Mouse (Mus musculus): ENCODE results near the gene Neurod4. TPM values are rescaled to one million over a fixed set of nuclear protein-coding genes. Genes with fewer than 3 reads are reported as not detected.
A peak's percentile ranks its signal among the peaks of the same experiment; 100 is the strongest.

Gene Neurod4
- polyA plus RNA-seq (2012; rRNA removed) (not detected in 2 replicates), polyA plus RNA-seq (2014; fragmentation: Nextera tagmentation; extraction: Ambion mirVana) (0.06 TPM in 1 of 2 replicates, not detected in the other)

DNA sequence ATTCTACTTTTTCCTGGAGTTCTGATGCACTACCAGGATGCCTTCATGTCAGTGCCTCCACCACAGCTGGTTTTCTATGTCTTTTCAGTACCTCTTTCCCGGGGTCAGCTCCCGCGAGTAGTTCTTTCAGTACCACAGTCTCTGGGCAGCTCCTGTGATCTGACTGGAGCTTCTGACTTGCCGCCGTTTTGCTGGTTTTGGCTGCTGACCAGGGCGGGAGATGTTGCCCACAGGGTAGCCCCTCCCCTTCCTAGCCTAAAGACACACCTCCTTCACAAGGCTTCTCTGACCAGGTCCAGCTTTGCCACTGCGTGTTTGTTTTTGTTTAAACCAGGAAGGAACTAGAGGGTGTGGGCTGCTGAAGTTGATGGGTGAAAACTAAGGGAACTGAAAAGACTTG is at the start of gene Neurod4:
TSS of gene Neurod4 (minus strand) at position 175 of the 400 bp plus-strand sequence.
- TF ChIP-seq POLR2A (IDR thresholded peaks at IDR 0.05; ENCODE audit: borderline replicate concordance, extremely low read depth, insufficient read depth, insufficient read length) = no peak
- no peaks in the 10 kb centered on the region for H3K4me1 ChIP-seq (ENCODE audit: control insufficient read depth, insufficient read depth, low read length)
- H3K27me3 ChIP-seq (ENCODE audit: control insufficient read depth, insufficient read depth, low read length) = no peaks in the 10 kb centered on the region
- ATAC-seq (ENCODE audit: low FRiP score, low read depth) (peak; percentile 55; the same call in 1 of the 2 replicates), DNase-seq (ENCODE audit: low spot score) (peak; percentile 54)
- no peak within 1 kb of the TSS for H3K9ac ChIP-seq (ENCODE audit: low read depth, low read length, severe bottlenecking)
- H3K4me2 ChIP-seq (replicated peaks; ENCODE audit: low read depth, low read length, severe bottlenecking) = no peak within 1 kb of the TSS
- 0% methylated on average over 7 of the region's 7 CpGs for WGBS
- H3K36me3 ChIP-seq (ENCODE audit: control insufficient read depth, insufficient read depth, low read length) = no peaks in the 10 kb centered on the region
- no peak within 1 kb of the TSS for H3K4me3 ChIP-seq (replicated peaks; ENCODE audit: low read length)
- H3K9me3 ChIP-seq (ENCODE audit: control insufficient read depth, low read length) = no peaks in the 10 kb centered on the region
- H3K27ac ChIP-seq (replicated peaks; ENCODE audit: low read depth, low read length) = no peak within 1 kb of the TSS

DNA sequence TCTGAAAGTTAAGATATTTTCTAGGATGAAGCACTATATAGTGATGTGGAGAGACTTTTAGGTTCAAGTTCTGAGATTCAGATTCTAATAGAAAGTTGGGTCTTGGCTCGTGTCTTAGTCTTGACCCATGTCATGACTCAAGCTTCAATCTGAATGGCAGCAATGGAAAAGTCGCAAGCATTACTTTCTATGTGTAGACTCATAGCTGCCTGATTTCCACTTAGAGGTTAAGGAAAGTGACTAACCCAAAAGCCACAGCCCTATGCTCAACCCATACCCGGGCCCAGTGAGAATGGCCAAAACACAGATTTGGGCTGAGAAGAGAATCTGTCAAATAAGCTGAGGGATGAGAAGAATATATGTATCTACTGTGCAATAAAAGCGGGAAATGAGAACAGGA is 44.2 kb upstream of the Neurod4 start:
- Histone ChIP-seq H3K27ac (replicated peaks; ENCODE audit: low read depth, low read length) (no peak overlapping the region), H3K27me3 (ENCODE audit: control insufficient read depth, insufficient read depth, low read length) (no peaks in the 10 kb centered on the region), H3K4me1 (ENCODE audit: control insufficient read depth, insufficient read depth, low read length) (no peaks in the 10 kb centered on the region), H3K4me2 (replicated peaks; ENCODE audit: low read depth, low read length, severe bottlenecking) (no peak overlapping the region), H3K36me3 (ENCODE audit: control insufficient read depth, insufficient read depth, low read length) (no peaks in the 10 kb centered on the region), H3K9me3 (ENCODE audit: control insufficient read depth, low read length) (no peaks in the 10 kb centered on the region), H3K9ac (ENCODE audit: low read depth, low read length, severe bottlenecking) (no peak overlapping the region), H3K4me3 (replicated peaks; ENCODE audit: low read length) (no peak overlapping the region)
- ATAC-seq (ENCODE audit: low FRiP score, low read depth) (no peak), DNase-seq (ENCODE audit: low spot score) (no peak)
- WGBS = 86% methylated on average over 4 of the region's 4 CpGs
- TF ChIP-seq POLR2A (IDR thresholded peaks at IDR 0.05; ENCODE audit: borderline replicate concordance, extremely low read depth, insufficient read depth, insufficient read length) = no peak

DNA sequence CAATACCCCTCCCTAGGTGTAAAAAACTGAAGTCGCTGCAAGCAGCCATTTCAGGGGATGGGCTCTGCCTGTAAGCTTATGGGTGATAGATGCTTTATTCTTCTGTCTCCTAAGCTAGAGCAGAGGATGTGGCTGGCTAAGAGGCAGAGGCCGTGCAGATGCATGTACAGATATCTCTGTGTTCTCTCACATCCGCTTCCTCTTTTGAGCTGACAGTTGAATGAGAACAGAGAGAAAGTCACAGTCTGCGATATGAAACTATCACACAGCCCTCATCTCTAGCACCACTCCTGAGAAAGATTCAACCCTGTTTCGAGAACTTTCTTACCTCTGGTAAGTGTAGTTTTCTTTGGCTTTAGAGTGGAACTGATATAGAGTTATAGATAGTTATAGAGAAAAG is 42.6 kb upstream of the Neurod4 start, which contains the start of gene Tespa1:
TSS of gene Tespa1 (plus strand) at position 234 of the 400 bp plus-strand sequence.
- no peaks in the 10 kb centered on the region for H3K36me3 ChIP-seq (ENCODE audit: control insufficient read depth, insufficient read depth, low read length)
- H3K27ac ChIP-seq (replicated peaks; ENCODE audit: low read depth, low read length) = no peak within 1 kb of the TSS
- H3K27me3 ChIP-seq (ENCODE audit: control insufficient read depth, insufficient read depth, low read length) = no peaks in the 10 kb centered on the region
- no peak for ATAC-seq (ENCODE audit: low FRiP score, low read depth)
- H3K9ac ChIP-seq (ENCODE audit: low read depth, low read length, severe bottlenecking) = no peak within 1 kb of the TSS
- no peaks in the 10 kb centered on the region for H3K4me1 ChIP-seq (ENCODE audit: control insufficient read depth, insufficient read depth, low read length)
- H3K4me2 ChIP-seq (replicated peaks; ENCODE audit: low read depth, low read length, severe bottlenecking) = no peak within 1 kb of the TSS
- no peak within 1 kb of the TSS for H3K4me3 ChIP-seq (replicated peaks; ENCODE audit: low read length)
- 81% methylated on average over 5 of the region's 5 CpGs for WGBS
- no peak for DNase-seq (ENCODE audit: low spot score)
- no peak for TF ChIP-seq POLR2A (IDR thresholded peaks at IDR 0.05; ENCODE audit: borderline replicate concordance, extremely low read depth, insufficient read depth, insufficient read length)
- H3K9me3 ChIP-seq (ENCODE audit: control insufficient read depth, low read length) = no peaks in the 10 kb centered on the region

DNA sequence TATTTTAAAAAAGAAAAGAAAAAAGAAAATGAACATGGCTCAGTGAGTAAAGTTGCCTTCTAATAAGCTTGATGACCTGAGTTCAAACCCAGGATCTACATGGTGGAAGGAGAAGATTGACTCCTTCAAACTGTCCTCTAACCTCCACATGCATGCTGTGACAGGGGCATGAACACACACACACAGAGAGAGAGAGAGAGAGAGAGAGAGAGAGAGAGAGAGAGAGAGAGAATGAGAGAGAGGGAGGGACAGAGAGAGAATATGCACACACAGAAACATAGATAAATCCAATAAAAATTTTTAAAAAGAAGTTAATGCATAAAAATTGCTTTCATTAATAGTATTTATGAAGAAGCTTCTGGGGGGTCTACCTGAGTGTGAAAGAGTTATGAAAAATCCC is 42.0 kb upstream of the Neurod4 start:
- ATAC-seq (ENCODE audit: low FRiP score, low read depth) = no peak
- no peaks in the 10 kb centered on the region for H3K27me3 ChIP-seq (ENCODE audit: control insufficient read depth, insufficient read depth, low read length)
- no peak for TF ChIP-seq POLR2A (IDR thresholded peaks at IDR 0.05; ENCODE audit: borderline replicate concordance, extremely low read depth, insufficient read depth, insufficient read length)
- H3K36me3 ChIP-seq (ENCODE audit: control insufficient read depth, insufficient read depth, low read length) = no peaks in the 10 kb centered on the region
- H3K9me3 ChIP-seq (ENCODE audit: control insufficient read depth, low read length) = no peaks in the 10 kb centered on the region
- H3K4me1 ChIP-seq (ENCODE audit: control insufficient read depth, insufficient read depth, low read length) = no peaks in the 10 kb centered on the region
- no peak overlapping the region for H3K4me3 ChIP-seq (replicated peaks; ENCODE audit: low read length)
- H3K4me2 ChIP-seq (replicated peaks; ENCODE audit: low read depth, low read length, severe bottlenecking) = no peak overlapping the region
- no peak for DNase-seq (ENCODE audit: low spot score)
- no peak overlapping the region for H3K9ac ChIP-seq (ENCODE audit: low read depth, low read length, severe bottlenecking)
- no peak overlapping the region for H3K27ac ChIP-seq (replicated peaks; ENCODE audit: low read depth, low read length)

DNA sequence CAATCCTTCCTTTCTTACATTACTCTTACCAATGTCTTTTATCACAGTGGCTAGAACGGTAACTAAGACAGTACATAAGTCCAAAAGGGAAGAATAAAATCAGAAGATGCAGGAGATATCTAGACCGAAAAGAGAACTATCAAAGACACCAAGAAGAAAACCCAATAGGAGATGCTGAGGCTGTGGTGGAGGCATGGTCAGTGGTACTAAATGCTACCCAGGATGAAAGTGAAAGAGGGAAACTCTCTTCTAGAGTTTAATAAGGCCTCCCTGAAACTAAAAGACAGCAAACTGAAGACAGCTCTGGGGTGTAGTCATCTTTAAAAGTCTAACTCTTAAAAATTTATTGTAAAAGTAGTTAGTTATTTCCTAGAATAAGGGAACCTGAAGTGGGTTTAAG is 40.7 kb upstream of the Neurod4 start:
- TF ChIP-seq POLR2A (IDR thresholded peaks at IDR 0.05; ENCODE audit: borderline replicate concordance, extremely low read depth, insufficient read depth, insufficient read length) = no peak
- DNase-seq (ENCODE audit: low spot score) = no peak
- Histone ChIP-seq H3K4me1 (ENCODE audit: control insufficient read depth, insufficient read depth, low read length) (no peaks in the 10 kb centered on the region), H3K27ac (replicated peaks; ENCODE audit: low read depth, low read length) (no peak overlapping the region), H3K4me3 (replicated peaks; ENCODE audit: low read length) (no peak overlapping the region), H3K27me3 (ENCODE audit: control insufficient read depth, insufficient read depth, low read length) (no peaks in the 10 kb centered on the region), H3K4me2 (replicated peaks; ENCODE audit: low read depth, low read length, severe bottlenecking) (no peak overlapping the region), H3K9me3 (ENCODE audit: control insufficient read depth, low read length) (no peaks in the 10 kb centered on the region), H3K36me3 (ENCODE audit: control insufficient read depth, insufficient read depth, low read length) (no peaks in the 10 kb centered on the region), H3K9ac (ENCODE audit: low read depth, low read length, severe bottlenecking) (no peak overlapping the region)
- ATAC-seq (ENCODE audit: low FRiP score, low read depth) = no peak
- 91% methylated on average over 2 of the region's 2 CpGs for WGBS

DNA sequence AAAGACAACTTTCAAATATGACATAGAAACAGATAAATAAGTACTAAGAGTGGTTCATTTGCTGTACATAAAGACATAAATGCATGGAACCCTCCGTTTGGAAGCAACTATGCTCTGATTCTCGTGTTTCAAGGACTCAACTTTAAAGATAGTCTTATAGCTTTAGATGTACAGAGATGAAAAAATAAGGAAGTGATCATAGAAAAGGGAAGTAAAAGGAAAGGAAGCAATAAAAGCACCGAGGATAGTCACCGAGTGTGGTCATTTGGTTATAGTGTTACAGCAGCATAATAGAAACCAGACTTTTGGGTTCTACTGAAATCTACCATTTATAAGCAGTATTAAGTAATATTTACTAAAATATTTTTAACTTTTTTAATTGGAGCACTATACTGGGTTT is 38.7 kb upstream of the Neurod4 start:
- no peak overlapping the region for H3K4me2 ChIP-seq (replicated peaks; ENCODE audit: low read depth, low read length, severe bottlenecking)
- no peak for TF ChIP-seq POLR2A (IDR thresholded peaks at IDR 0.05; ENCODE audit: borderline replicate concordance, extremely low read depth, insufficient read depth, insufficient read length)
- H3K9ac ChIP-seq (ENCODE audit: low read depth, low read length, severe bottlenecking) = no peak overlapping the region
- H3K27me3 ChIP-seq (ENCODE audit: control insufficient read depth, insufficient read depth, low read length) = no peaks in the 10 kb centered on the region
- H3K4me3 ChIP-seq (replicated peaks; ENCODE audit: low read length) = no peak overlapping the region
- DNase-seq (ENCODE audit: low spot score) = no peak
- no peaks in the 10 kb centered on the region for H3K36me3 ChIP-seq (ENCODE audit: control insufficient read depth, insufficient read depth, low read length)
- H3K27ac ChIP-seq (replicated peaks; ENCODE audit: low read depth, low read length) = no peak overlapping the region
- H3K9me3 ChIP-seq (ENCODE audit: control insufficient read depth, low read length) = no peaks in the 10 kb centered on the region
- ATAC-seq (ENCODE audit: low FRiP score, low read depth) = no peak
- no peaks in the 10 kb centered on the region for H3K4me1 ChIP-seq (ENCODE audit: control insufficient read depth, insufficient read depth, low read length)
- WGBS = 59% methylated on average over 4 of the region's 4 CpGs

All from limb, embryonic 14.5 days (tissue).